Mouse (Mus musculus) adrenal gland, adult 8-10 months (tissue): ENCODE data around the gene Cdyl. TPM values are rescaled to one million over a fixed set of nuclear protein-coding genes. Genes with fewer than 3 reads are reported as not detected.

Source experiments
- DNase-seq: peaks from one replicate; pipeline ENCODE4 v3.0.0; 2022
- total RNA-seq, 4 experiments: library from RNA; stranded (reverse); gene quantifications; 2 replicates each; pipeline ENCODE4 v1.2.4; 2022

The Cdyl gene
- total RNA-seq, 4 experiments from 2014 or later: 17.2 to 24.1 (median 21.4) TPM

DNA sequence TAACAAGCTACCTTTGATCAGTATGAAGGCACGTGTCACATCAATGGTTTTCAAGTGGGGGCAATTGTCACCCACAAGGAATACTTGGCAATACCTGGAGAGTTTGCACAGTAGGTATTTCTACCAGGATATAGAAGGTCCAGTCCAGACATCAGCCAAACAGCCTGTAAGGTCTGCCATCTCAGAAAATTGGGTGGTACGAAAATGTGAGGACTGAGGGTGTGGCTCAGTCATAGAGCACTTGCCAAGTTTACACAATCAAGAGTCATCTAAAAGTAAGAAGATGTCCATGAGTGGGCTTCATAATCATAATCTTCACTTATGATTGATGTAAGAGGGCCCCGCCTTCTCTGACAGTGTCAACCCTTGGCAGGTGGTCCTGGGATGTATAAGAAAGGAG is 29.9 kb downstream of the Cdyl start:
- no peak for DNase-seq

DNA sequence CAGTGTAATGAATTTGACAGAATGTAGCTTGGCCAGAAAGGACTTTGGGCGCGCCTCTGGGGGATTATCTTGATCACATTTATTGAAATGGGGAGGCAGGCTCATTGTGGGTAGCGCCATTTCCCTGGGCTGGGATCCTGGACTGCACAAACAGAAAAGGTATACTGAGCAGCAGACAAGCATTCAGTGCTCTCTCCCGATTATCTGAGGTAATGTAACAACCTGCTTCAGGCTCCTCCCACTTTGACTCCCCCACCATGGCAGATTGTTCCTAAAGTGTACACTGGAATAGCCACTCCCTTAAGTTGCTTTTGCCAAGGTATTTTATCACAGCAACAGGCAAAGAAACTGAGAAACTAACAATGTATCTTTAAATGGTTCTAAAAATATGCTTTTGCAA is 58.0 kb downstream of the Cdyl start:
- no peak for DNase-seq

DNA sequence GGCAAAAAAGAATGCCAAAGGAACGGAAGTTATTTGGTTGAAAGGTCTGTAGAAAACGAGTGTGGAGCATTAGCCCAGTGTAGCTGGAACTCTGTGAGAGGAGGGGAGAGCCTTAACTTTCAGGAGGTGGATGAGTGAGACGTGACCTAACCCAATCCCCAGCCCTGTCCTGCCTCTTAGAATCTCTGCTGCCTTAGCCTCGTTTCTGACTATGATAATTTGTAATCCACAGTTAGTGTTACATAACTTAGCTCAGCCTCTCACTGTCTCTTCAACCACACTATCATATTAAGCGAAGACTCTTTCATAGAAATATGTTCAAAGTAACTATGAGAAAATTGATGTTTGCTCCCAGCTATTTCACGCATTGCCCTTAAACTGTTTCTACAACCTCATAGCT is 59.9 kb downstream of the Cdyl start:
- no peak for DNase-seq

DNA sequence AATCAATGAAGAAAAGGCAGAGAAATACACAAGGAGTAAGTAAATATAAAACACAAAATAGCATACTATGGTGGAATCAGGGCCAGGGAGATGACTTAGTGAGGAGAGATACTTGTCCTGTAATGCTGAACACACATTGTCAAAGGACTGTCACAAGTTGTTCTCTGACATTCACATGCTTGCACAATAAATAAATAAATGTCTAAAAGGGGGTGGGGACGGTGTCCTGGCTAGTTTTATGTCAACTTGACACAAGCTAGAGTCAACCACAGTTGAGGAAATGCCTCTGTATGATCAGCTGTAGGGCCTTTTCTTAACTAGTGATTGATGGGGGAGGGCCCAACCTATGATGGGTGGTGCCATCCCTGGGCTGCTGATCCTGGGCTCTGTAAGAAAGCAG is 63.4 kb downstream of the Cdyl start:
- DNase-seq: no peak

DNA sequence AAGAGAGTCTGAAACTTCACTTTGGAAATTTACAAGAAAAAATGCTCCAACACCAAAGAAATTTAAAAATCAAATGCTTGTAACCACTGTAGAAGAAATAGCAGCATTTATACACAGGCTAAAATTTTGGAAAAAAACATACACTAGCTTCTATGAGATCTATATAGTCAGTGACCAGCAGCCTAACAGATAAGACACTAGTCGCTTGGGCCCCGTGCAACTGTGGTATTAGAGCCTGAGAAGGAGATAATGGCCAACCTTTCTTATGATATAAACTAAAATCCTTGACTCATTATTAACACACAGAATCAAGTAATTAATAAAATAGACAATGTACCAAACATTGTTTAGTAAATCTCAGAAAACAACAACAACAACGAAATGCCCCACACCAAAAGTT is 66.4 kb downstream of the Cdyl start:
- no peak for DNase-seq

DNA sequence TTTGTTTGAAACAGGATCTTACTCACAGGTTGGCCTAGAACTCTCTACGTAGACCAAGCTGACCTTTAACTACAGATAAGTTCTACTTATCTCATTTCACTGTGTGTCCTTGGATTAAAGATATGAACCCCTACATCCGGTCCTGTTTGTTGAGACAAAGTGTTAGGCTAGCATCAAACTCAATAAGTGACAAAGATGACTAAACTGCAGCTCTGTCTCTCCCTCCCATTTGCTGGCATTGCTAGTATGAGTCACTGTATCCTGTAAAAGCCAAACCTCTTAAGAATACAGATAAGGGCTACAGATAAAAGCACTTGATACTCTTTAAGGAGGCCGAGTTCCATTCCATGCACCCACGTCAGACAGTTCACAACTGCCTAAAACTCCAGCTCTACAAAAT is 72.5 kb downstream of the Cdyl start:
- DNase-seq: no peak

DNA sequence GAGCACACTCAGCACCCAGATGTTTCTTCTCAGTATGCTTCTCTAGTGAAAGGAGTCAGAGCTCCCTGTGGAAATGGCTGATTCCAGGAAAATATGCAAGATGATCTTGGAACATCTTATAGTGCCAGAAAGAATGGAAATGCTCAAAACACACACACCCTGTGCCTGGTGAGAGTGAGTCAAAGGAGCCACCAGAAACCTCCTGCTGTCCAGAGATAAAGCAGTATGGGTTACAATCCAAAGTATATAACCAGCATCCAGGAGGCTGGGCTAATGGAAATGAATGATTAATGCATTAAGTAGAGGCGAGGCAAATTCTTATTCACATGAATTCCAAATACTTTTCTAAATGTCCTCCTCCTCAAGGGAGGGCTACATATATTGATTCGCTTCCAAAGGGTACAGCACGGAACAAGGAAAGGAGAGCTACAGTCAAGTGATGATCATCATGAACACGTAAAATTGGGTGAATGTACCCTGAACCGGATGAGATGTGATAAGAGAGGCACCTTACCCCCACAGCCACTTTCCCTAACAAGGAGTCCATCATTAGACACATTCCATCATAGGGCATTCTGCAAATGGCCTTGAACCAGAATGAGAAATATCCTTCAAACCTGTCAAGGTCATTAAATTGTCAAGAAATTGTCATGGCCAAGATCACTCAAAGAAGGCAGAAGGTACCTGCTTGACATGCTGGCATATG is 73.4 kb downstream of the Cdyl start:
- DNase-seq: no peak

DNA sequence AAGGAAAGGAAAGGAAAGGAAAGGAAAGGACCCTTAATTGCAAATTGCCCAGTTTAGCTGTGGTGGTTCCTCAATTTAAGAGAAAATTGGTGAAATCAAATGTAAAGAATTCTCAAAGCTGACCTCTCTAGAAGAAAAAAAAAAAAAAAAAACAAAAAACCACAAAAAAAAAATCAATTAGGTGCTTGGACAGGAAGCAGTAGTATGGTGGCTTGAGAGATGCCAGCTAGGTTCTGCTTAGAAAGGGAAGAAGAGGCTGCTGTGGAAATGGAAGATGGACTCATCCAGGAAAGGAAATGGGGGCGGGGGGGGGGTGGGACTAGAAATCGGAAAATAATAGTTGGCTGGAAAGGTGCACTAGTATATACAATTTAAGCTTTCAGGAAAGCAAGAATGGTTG is 77.9 kb downstream of the Cdyl start:
- no peak for DNase-seq

DNA sequence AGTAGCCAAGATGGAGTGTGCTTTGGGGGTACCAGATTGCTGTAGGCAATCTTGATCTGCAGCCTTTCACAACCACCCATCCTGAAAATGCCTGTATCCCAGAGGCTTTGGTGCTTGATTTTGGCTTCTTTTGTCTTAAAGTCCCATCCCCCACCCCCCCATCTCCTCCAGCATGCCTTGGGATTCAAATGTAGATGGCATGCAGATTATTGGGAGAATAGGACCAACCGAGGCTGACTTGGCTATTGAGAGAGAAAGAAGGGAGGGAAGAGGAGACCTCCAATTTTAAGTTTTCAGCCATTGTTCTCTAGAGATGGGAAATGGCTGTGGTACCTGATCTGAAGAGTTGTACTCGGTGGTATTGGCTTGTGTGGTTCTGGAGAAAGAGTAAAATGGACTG is 78.6 kb downstream of the Cdyl start:
- DNase-seq: no peak

DNA sequence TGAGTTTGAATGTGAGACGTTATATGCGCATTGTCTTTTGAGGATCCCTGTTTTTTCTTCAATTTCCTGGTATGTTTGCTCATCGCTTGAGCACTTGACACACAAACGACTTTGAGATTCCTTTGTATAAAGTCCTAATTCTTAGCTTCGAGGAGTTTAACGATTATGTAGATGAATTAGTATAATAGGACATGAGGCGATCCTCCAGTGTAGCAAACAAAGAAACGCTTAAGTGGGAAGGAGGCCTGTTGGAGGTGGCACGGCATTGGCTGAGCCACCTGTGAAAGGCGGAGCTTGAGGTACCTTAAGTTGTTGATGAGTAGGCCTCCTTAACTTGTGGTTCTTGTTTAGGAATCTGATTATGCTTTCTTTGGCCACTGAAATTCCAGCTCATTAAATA is 79.8 kb downstream of the Cdyl start:
- no peak for DNase-seq

DNA sequence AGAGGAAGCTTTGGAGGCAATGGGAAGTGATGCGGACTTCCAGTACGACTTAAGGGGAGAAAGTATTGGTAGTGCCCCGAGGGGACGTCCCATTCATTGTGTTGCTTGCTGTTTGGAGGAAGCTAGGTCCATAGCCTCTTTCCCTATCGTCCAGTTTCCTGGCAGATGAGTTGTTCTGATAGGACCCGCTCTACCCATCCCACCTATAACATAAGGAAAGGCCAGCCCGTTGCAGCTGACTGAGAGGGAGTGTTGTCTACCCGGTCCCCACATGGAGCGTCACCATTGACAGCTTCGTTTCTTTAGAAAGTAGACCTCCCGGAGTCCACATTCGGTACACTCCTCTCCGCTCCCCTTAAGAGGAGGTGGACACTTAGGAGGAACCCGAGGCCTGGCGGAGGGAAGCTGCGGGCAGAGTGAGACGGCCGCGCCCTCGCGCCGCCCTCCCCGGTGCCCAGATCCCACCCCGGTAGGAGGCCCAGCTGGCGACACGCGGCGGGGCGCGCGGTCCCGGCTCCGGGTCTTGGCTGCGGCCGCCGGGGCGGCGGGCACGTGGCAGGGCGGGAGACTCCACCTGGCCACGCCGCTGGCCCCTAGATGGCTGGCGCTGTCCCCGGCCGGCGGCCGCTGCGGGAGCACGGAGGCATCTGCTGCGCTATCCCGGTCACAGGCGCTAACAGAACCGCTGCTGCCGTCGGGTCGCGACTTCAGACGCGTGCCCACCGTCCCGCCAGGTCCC is 80.8 kb downstream of the Cdyl start:
- peak; percentile 85 for DNase-seq

DNA sequence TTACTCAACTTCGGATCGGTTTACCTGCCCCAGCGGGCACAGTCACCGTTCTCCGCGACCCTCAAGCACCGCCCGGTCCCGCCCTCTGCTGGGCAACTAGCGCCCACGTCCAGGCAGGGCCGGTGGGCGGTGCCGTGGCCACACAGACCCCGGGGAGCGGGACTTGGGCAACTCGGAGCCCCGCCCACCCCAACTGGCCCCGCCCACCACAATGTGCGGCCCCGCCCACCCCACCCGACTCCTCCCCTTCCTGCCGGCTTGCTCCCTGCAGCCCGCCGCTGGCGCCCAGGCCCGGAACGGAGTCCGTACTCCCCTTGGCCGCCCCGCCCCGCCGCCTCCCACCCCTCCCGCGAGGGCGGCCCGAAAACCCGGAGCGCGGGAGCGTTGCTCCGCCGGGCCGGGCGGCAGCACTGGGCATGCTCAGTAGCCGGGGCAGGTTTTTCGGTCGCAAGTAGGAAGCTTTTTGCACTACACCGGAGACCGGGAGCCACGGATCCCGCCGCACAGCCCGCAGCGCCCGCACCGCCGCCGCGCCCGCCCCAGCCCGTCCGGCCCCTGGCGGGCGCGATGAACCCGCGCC is 81.5 kb downstream of the Cdyl start:
- DNase-seq: peak; percentile 89

DNA sequence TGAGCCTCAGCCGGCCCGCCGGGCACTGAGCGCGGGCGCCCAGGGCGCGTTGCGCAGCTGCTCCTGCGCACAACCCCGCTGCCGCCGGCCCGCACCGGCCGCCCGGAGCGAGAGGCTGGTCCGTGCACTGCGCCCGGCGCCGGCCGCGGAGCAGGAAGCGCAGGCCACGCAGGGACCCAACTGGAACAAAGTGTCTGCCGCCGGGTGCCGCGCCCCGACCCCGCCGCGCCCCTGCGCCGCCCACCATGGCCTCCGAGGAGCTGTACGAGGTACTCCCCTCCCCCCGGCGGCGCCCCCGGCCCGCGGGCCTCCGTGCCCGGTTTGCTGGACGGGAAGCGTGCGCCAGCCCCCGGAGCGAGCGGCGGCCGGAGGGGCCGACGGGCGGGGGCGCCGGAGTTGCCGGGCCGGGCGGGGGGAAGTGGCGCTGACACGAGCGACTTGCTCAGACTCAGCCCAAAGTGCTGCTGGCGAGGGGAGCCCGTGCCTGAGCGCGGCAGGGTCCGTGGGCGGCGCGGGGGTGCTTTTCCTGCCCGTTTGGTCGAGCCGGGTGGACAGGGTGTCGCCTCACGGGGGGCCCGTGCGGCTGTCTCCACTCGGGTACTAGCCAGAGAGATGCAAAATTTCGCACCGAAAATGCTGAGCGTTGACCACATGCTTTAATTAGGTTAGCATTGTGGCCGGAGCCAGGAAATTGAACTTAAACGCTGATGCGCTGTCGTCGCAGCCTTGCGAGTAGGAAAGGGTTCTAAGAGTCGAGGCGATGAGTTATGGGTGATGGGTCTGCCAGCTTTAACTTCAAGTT is 82.2 kb downstream of the Cdyl start:
- peak; percentile 34 for DNase-seq

DNA sequence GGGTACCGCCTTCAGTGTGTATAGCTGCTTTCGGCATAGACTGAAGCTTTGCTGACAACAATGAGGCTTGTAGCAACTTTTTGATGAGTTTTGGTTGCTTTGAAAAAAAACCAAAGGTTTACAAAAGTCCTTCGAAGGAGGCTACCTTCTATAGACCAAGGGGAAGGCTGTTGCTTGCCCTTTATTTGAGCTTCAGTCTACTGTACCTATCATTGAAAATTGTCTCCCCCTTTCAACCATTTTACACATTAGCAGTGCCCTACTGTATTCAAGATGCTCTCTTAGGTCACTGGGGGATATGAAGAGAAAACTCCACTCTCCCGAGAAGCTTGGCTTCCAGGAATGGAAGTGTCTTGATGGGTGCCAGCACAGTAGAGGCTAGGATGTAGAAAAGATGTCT is 83.1 kb downstream of the Cdyl start:
- no peak for DNase-seq

DNA sequence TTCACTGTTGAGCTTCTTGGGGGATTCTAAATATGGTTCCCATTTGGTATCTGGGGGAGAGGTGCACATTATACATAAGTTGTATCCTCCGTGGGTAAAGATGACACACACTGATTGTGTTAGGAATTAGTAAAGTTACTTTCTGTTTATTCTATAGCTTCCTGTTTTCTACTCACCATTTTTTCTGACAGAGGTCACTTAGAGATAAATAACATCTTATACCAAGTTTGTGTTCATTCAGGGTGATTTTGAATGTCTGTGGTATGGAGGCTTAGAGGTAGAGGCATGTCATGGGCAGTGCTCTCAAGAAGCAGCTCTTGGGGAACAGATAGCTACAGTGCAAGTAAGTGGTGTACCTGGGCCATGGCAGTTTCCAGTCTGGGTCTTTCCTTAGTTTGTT is 83.6 kb downstream of the Cdyl start:
- no peak for DNase-seq

DNA sequence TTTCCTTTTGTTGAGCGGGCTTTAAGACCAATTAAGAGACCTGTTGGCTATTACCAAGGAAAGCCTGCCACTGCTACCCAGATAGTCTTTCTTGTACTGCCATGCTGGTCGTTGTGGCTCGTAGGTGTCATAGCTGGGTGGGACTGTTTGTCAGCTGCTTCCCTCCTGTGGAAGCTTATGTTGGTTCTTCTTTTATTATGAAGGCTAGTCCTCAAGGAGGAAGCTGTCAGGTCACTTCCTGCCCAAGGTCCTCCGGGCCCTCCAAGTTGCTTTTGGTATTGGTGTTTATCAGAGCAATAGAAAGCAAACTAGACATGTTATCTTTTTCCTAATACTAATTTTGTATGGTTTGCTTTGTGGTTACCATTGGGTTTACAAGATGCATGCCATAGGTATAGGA is 89.6 kb downstream of the Cdyl start:
- no peak for DNase-seq

DNA sequence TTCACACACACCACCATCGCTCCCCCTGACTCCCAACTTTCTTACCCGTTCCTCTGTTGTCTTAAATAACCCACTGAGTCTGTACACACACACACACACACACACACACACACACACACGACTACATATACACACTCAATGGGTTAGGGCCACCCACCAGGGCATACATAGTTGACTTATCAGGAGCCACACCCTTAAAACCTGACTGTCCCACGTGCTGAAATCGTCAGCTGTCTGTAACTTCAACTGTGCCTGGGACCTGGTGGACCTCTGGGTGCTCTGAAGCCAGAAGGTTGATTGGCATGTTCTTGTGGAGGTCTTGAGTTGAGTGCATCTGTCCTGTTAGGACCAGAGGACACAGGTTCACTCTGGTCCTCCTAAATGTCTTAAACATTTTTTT is 90.0 kb downstream of the Cdyl start:
- DNase-seq: no peak

DNA sequence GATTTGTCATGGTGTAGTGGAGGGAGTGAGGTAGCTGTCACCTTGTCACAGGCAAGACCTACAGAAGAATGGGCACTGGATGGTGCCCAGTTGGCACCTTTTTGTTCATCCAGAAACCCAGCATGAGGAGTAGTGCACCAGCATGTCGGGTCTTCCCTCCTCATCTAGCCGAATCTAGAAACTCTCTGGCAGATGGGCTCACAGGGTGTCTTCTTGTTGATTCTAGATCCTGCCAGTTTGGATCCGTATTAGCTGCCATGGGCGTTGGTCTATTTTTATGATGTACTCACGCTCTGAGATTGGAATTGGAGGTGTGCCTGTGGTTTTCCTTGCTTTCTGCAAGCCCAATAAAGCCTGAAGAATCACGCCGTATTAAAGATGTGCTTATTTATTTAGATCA is 92.4 kb downstream of the Cdyl start:
- no peak for DNase-seq

DNA sequence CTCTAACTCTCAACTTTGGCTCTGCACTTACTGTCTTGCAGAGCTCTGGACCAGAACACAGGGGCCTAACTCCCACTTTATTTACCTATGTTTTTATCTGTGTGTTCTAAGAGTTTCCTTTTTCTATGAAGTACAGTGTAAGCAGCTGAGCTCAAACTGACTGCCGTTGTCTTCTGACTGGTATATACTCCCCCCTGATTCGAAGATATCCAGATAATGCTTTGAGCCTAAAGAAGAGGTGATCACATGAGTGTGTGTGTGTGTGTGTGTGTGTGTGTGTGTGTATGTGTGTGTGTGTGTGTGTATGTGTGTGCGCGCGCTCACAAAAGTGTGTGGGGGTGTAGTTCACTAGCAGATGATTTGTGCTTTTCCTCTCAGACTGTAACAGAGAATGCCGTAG is 95.4 kb downstream of the Cdyl start:
- no peak for DNase-seq

DNA sequence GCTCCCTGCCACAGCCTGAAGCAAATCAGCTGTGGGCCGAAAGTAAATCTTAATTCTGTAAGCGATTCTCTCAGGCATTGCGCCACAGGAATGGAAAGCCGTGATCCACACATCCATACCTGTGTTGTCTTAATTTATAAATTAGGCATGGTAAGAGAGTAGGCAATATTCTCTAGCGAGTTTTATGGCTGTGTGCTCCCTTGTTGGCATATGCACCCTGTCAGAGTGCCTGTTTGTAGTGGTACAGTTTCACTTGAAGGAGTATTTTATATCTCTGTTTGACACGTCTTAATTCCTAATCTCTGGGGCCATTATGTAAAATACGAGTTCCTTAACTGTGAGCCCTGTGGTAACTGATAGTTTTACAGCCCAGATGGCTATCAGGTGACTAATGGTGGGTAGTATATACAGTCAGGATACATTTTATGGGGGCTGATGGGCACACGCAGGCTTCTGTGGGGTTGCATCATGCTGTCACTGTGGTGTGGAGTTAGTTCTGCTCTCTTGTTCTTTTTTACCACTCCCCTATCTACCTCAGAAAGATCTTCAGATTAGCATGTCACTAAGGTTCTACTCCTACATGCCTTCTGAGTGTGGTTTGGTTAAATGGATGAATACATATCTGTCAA is 96.1 kb downstream of the Cdyl start:
- DNase-seq: no peak

DNA sequence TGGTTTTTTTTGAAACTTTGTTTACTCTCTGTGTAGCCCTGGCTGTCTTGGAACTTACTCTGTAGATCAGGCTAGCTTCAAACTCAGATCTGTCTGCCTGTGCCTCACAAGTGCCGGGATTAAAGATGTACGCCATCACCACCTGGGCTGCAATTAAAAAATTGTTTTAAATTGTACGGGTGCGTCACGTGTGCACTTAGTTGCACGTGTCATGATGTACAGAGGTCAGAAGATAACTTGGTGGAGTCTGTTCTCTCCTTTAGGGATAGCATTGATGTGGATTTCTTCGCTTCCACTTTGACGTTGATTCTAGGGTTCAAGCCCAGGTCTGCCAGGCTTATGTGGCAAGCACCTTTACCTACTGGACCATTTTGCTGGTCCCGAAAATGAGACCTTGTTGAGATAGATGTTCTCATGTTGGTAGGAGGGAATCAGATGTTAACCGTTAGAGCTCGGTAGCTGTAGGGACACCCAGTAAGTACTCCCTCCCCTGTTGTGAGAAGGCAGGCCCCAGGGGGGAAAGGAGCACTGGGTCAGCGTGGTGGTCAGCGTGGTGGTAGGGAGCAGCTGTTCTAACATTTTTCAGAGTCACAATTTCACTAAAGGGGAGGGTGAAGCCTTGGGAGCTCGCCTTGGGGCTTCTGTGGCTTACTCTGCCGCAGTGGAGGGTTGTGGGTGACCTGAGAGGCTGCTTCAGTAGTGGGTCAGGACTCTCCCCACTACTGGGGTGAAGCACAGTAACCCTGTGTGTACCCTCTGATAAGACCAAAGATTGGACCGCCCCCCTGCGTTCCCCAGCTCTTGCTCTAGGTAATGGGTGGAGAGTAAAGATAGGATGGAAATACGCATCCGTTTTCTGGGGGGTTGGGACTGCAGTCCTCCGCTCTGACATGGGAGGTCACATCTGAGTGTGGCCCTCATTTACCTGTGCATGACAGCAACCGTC is 97.0 kb downstream of the Cdyl start:
- no peak for DNase-seq

DNA sequence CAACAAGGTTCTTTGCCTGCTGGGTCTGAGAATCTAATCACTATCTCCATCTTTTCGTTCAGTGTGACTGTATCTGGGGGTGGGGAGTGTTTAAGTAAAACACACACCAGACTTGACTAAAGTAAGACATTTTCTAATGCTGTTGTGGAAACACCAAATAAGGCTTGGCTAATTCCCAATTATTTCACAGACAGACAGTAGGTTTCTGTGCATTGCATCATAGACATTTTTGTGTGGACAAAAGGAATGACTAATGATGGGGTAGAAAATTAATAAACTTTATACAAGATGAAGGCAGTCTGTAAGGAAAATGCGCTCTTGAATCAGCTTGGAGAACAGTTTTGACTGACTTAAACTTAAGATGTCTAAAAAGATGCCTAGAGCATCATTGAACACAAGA is 100.7 kb downstream of the Cdyl start:
- no peak for DNase-seq
